Mouse (Mus musculus): ENCODE data around the gene Qser1. TPM values are rescaled to one million over a fixed set of nuclear protein-coding genes. Genes with fewer than 3 reads are reported as not detected.

Gene Qser1
- total RNA-seq, 1 experiment, result 20.7 TPM

GRCm38 (mm10) chr2:104740248-104740949, 76.2 kb downstream of the Qser1 start:
- TF ChIP-seq HCFC1 (IDR thresholded peaks at IDR 0.05; ENCODE audit: borderline replicate concordance, insufficient read depth, low read length), result no peak
- no peaks in the 10 kb centered on the region for H3K9me3 ChIP-seq (ENCODE audit: control insufficient read depth, insufficient read depth, low read depth, low read length)
- in situ Hi-C loops (cut with MboI; ENCODE audit: low sequenced_read_pairs in 2 of 2, unreplicated experiment in 2 of 2), result no loop called here

GRCm38 (mm10) chr2:104739691-104740090, 76.9 kb downstream of the Qser1 start:
- Histone ChIP-seq H3K9me3 (ENCODE audit: control insufficient read depth, insufficient read depth, low read depth, low read length) (no peaks in the 10 kb centered on the region), H3K27ac (ENCODE audit: insufficient read depth, low read depth, low read length, poor library complexity, severe bottlenecking) (no peak overlapping the region), H3K4me3 (ENCODE audit: insufficient read depth in 1 of 2, low read depth in 1 of 2, low read length in 2 of 2, poor library complexity in 1 of 2, severe bottlenecking in 1 of 2) (no peak overlapping the region), H3K9ac (ENCODE audit: insufficient read depth, low read depth, low read length, poor library complexity, severe bottlenecking) (no peak overlapping the region), H3K36me3 (ENCODE audit: control insufficient read depth, insufficient read depth, low read length, poor library complexity, severe bottlenecking) (no peaks in the 10 kb centered on the region), H3K4me1 (ENCODE audit: control insufficient read depth in 2 of 2, insufficient read depth in 2 of 2, low read length in 2 of 2, poor library complexity in 1 of 2) (peaks cover 0 to 6% of the 10 kb centered on the region in 2 experiments; a peak in 2 of 4 replicates)
- in situ Hi-C loops (cut with MboI; ENCODE audit: low sequenced_read_pairs in 2 of 2, unreplicated experiment in 2 of 2), result no loop called here
- no peak for TF ChIP-seq ZC3H11A (IDR thresholded peaks at IDR 0.05; ENCODE audit: borderline replicate concordance, low read depth, low read length)
- no peak for TF ChIP-seq CHD2 (IDR thresholded peaks at IDR 0.05; ENCODE audit: low read depth, low read length)
- TF ChIP-seq HCFC1 (IDR thresholded peaks at IDR 0.05; ENCODE audit: borderline replicate concordance, insufficient read depth, low read length), result no peak
- no peak for TF ChIP-seq ZNF384 (IDR thresholded peaks at IDR 0.05; ENCODE audit: low read depth, low read length)
- no peak for TF ChIP-seq MAFK (IDR thresholded peaks at IDR 0.05; ENCODE audit: insufficient read depth, low read depth, low read length)
- no peak for DNase-seq (ENCODE audit: low read depth, low spot score)

More at GRCm38 (mm10) chr2:104740248-104740949, 76.2 kb downstream of the Qser1 start:
- no peak overlapping the region for H3K27ac ChIP-seq (ENCODE audit: insufficient read depth, low read depth, low read length, poor library complexity, severe bottlenecking)
- H3K4me1 ChIP-seq (ENCODE audit: control insufficient read depth in 2 of 2, insufficient read depth in 2 of 2, low read length in 2 of 2, poor library complexity in 1 of 2), result peaks cover 0 to 6% of the 10 kb centered on the region in 2 experiments; a peak in 2 of 4 replicates
- H3K4me3 ChIP-seq (ENCODE audit: insufficient read depth in 1 of 2, low read depth in 1 of 2, low read length in 2 of 2, poor library complexity in 1 of 2, severe bottlenecking in 1 of 2), result no peak overlapping the region
- no peaks in the 10 kb centered on the region for H3K36me3 ChIP-seq (ENCODE audit: control insufficient read depth, insufficient read depth, low read length, poor library complexity, severe bottlenecking)
- DNase-seq (ENCODE audit: low read depth, low spot score), result no peak
- H3K9ac ChIP-seq (ENCODE audit: insufficient read depth, low read depth, low read length, poor library complexity, severe bottlenecking), result no peak overlapping the region

DNA sequence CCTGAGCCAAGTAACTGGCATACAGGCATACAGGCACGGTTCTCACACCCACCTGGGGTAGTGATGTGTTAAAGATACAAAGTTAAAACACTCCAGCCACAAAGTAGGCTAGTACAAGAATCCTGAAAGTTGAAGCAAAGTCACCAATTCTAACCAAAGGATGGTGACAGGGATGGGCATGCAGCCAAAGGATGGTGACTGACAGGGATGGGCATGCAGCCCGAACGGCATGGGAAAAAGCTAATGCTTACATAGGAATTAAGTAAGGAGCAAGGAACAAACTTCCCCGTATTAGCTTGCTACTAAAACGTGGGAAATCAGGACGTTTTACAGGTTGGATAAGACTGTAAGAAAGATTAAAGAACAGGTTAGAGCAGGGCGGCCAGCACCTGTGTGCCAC, 80.3 kb downstream of the Qser1 start:
- peaks cover 0 to 8% of the 10 kb centered on the region in 2 experiments; a peak in 3 of 4 replicates for H3K4me1 ChIP-seq (ENCODE audit: control insufficient read depth in 2 of 2, insufficient read depth in 2 of 2, low read length in 2 of 2, poor library complexity in 1 of 2)
- H3K9ac ChIP-seq (ENCODE audit: insufficient read depth, low read depth, low read length, poor library complexity, severe bottlenecking), result no peak overlapping the region
- in situ Hi-C loops (cut with MboI; ENCODE audit: low sequenced_read_pairs in 2 of 2, unreplicated experiment in 2 of 2), result no loop called here
- TF ChIP-seq CHD2 (IDR thresholded peaks at IDR 0.05; ENCODE audit: low read depth, low read length) (no peak), ZC3H11A (IDR thresholded peaks at IDR 0.05; ENCODE audit: borderline replicate concordance, low read depth, low read length) (no peak), HCFC1 (IDR thresholded peaks at IDR 0.05; ENCODE audit: borderline replicate concordance, insufficient read depth, low read length) (no peak), ZNF384 (IDR thresholded peaks at IDR 0.05; ENCODE audit: low read depth, low read length) (no peak), MAFK (IDR thresholded peaks at IDR 0.05; ENCODE audit: insufficient read depth, low read depth, low read length) (no peak)
- no peak for DNase-seq (ENCODE audit: low read depth, low spot score)
- H3K36me3 ChIP-seq (ENCODE audit: control insufficient read depth, insufficient read depth, low read length, poor library complexity, severe bottlenecking), result no peaks in the 10 kb centered on the region
- H3K9me3 ChIP-seq (ENCODE audit: control insufficient read depth, insufficient read depth, low read depth, low read length), result no peaks in the 10 kb centered on the region
- H3K4me3 ChIP-seq (ENCODE audit: insufficient read depth in 1 of 2, low read depth in 1 of 2, low read length in 2 of 2, poor library complexity in 1 of 2, severe bottlenecking in 1 of 2), result no peak overlapping the region
- no peak overlapping the region for H3K27ac ChIP-seq (ENCODE audit: insufficient read depth, low read depth, low read length, poor library complexity, severe bottlenecking)

DNA sequence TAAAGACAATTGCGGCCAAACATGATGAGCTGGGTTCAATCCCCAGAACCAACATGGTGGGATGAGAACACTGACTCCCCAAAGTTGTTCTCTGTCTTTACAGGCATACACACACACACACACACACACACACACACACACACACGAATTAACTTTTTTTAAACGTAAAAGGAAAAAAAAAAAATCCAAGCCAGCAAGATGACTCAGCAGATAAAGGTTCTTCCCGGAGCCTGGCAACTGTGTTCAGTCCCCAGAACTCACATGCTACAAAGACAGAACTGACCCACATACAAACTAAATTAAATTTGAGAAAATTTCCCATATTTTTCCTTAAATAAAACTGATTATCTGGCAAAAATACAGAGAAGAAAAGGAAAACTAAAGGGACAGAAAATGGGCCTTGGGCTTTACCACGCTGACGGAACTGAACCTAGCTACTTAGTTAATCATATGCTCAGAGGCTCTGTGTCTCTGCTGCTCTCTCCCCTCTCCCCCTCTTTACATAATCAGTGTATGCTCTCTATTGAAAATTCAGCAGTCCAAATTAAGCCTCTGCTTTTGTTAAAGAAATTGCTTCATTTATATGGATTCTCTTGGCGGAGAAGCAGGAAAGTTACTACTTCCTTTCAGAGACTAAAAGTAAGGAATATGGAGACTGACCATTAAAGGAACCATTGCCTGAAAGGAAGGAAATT, 83.9 kb downstream of the Qser1 start:
- DNase-seq (ENCODE audit: low read depth, low spot score), result no peak
- Histone ChIP-seq H3K4me1 (ENCODE audit: control insufficient read depth in 2 of 2, insufficient read depth in 2 of 2, low read length in 2 of 2, poor library complexity in 1 of 2) (peaks cover 0 to 12% of the 10 kb centered on the region in 2 experiments; a peak in 3 of 4 replicates), H3K9ac (ENCODE audit: insufficient read depth, low read depth, low read length, poor library complexity, severe bottlenecking) (peak overlapping the region; percentile 23; the same call in 1 of the 2 replicates), H3K36me3 (ENCODE audit: control insufficient read depth, insufficient read depth, low read length, poor library complexity, severe bottlenecking) (no peaks in the 10 kb centered on the region), H3K27ac (ENCODE audit: insufficient read depth, low read depth, low read length, poor library complexity, severe bottlenecking) (peak overlapping the region; percentile 3; the same call in 1 of the 2 replicates), H3K4me3 (ENCODE audit: insufficient read depth in 1 of 2, low read depth in 1 of 2, low read length in 2 of 2, poor library complexity in 1 of 2, severe bottlenecking in 1 of 2) (no peak overlapping the region), H3K9me3 (ENCODE audit: control insufficient read depth, insufficient read depth, low read depth, low read length) (no peaks in the 10 kb centered on the region)
- in situ Hi-C loops (cut with MboI; ENCODE audit: low sequenced_read_pairs in 2 of 2, unreplicated experiment in 2 of 2), result no loop called here
- TF ChIP-seq MAFK (IDR thresholded peaks at IDR 0.05; ENCODE audit: insufficient read depth, low read depth, low read length) (peak; percentile 75; the same call in 1 of the 2 replicates), CHD2 (IDR thresholded peaks at IDR 0.05; ENCODE audit: low read depth, low read length) (no peak)

Data from ES-E14 (cell line).